Mouse (Mus musculus) kidney, adult 8-10 months (tissue): Measurements from ENCODE around the gene Defb47.

Experiments
- DNase-seq, 2 experiments: peaks; one replicate each; pipeline ENCODE4 v3.0.0; 2022

Defb47 gene

DNA sequence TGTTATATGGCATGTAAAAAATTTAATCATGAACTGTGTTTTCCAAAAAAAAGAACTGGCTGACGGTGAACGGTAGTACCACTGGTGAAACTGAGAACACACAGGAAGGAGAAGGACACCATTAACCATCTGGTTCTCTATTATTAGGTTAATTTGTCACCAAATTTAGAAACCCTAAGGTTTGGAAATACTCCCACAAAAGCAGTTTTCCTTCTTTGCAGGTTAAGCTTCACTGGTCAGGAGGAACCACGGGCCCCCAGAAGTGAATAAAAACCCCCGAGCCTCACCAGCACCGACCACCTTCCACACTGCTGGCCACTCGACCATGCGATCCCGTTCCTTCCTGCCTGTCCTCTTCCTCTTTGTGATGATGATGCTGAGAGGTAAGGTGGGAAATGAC, at the start of gene Defb47:
TSS of gene Defb47 (plus strand) at position 301 of the 400 bp plus-strand sequence.
- no peak for DNase-seq

DNA sequence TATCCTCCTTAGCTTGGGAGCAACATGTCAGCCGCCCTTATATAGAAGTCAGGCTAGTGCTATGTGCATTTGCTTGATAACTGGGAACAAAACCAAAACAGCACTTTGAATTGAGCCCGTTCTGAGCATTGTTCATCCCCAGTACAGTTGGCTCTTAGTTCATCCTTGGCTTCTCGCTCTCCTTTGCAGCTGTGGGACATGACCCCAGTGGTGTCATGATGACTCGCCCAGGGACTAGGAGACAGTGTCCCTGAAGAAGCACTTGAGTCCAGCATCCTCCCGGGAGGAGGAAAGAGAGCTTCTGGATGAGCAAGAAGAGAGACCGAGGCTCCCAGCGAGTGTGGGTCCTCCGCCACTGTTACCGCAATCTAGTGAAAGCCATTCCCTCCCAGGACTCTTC, 41.8 kb upstream of the Defb47 start:
- no peak for DNase-seq

DNA sequence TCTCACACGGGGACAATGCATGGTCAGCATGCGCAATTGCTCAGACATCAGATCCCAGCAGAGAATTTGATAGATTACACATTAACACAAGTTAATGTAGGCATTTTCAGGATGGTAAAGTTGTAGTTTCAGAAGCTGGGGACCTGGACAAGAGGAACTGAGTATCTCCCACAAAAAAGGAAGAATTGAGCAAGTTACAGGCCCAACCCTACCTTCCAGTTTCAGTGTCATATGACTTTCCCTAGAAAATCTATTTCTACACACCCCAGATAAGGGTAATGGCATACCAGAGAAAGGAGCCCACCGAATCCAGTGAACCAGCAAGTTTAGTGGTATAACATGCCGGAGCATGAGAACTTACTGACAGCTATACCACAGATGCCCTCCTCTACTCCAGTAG, 34.2 kb upstream of the Defb47 start:
- no peak for DNase-seq

DNA sequence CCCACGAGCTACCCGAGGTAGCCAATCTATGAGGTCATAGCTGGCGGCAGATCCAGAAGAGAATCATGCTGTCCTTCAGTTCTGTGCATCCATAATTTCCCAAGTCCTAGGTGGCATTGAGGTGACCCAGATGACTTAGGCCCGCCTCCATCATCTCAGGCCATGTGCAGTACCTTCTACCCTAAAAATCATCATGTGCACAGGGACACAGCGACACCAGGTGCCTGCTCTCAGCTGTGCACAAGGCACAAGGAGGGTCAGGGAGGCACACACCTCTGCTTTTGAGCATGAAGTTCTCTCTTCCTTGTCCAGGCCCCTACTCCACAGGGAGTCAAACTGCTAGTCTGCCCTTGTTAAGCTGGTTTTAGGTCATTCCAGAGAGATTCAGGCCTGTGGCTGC, 32.5 kb upstream of the Defb47 start:
- DNase-seq: no peak

DNA sequence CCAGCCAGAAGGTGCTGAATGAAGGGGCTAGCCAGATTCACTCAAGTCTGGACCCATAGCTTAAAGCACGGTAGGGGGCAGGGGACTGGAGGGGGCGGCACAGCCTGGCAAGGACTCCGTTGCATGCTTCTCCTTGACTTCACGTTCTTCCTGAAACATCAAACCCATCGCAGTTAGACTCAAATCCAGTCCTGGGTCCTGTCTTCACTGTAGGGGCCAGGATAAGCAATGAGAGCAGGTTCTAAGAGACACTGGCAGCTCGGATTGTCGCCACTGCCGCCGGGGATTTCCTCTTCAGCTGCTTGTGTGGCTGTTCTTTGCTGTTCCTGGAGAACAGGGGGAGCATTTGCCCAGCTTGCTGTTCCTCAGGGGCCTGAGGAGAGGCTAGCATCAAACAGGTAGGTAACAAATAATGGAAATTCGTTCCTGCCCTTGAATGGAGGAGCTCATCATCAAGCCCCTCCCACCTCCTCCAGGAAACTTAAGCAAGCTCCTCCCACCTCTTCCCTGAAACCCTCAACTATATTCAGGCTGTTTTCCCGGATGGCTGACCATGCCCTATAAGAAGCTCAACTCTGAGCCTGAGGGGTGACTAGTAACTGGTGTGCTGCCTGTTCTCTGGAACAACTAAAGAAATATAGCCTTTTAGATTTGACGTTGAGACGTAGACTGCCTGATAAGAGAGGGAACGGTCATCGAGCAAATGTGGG, 31.9 kb upstream of the Defb47 start:
- DNase-seq: peak in 1 of 2 experiments; percentile 13

DNA sequence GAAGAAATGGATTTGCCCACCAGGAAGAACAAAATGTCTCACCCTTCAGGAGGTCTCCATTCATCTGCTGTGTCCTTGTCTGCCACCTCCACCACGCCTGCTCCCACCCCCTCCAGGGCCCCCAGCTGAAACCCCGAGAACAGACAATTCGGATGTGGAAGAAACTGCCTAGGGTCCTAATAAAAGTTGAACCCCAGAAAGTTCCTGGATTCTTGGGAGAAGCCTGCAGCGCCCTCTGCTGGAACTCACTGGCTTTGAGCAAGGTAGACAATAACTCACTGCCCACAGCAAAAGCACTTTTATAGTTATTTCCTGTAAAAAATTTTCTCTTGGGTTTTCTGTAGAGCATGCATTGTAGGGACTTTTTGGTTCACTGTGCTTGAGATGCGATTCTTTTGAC, 22.8 kb upstream of the Defb47 start:
- peak; percentile 12 to 75 for DNase-seq

DNA sequence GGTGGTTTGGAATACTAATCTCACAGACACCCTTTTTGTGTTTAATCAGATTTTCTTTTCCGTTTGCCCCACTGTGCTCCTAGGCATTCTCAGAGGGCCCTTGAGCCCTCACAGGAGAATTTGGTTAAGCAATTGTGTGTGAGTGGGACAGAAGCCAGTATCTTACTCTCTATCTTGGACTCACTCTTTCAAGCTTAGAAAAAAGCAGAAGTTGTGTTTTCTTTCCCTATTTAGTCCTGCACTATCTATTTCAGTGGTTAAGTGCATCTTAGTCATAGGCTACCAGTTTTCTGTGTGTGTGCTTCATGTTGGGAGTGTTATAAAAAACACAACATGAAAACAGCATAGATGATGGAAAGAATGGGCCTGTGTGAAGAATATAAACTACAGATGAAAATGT, 18.1 kb upstream of the Defb47 start:
- no peak for DNase-seq

DNA sequence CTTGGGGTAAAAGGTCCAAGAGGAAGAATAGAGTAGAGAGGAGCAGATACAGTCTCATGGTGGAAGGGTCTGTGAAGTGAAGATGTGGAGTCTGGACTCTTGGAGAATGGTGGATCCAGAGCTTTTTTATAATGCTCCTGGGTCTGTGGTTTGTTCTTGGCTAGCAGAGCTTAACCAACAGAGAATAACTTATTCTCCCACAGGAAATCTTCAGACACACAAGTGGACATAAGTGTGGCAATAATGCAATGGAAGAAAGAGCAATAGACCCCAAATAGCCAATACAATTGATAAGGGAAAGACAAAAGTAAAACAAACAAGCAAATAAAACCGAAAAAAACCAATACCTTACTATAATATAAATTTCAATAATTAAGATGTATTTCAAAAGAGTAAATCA, 13.5 kb upstream of the Defb47 start, which contains the start of gene Defb48:
TSS of gene Defb48 (minus strand) at position 101 of the 400 bp plus-strand sequence.
- no peak for DNase-seq

DNA sequence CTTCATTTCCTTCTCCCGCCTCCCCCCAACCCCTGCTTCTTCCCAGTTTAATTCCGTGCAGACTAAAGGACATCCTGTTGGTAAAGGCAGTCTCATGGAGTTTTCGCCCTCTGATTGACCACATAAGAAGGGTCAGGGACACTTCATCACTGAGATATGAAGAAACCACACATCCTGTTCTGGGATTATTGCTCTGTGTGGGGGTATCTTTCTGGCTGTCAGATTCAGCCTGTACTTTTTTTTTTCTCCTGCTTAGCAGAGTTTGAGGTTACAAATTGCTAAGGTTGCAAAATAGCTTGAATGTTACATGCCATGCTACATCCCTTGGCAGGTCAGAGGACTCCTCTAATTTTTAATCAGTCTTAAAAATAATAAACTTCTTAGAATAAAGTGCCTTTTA, 6.6 kb upstream of the Defb47 start:
- no peak for DNase-seq

DNA sequence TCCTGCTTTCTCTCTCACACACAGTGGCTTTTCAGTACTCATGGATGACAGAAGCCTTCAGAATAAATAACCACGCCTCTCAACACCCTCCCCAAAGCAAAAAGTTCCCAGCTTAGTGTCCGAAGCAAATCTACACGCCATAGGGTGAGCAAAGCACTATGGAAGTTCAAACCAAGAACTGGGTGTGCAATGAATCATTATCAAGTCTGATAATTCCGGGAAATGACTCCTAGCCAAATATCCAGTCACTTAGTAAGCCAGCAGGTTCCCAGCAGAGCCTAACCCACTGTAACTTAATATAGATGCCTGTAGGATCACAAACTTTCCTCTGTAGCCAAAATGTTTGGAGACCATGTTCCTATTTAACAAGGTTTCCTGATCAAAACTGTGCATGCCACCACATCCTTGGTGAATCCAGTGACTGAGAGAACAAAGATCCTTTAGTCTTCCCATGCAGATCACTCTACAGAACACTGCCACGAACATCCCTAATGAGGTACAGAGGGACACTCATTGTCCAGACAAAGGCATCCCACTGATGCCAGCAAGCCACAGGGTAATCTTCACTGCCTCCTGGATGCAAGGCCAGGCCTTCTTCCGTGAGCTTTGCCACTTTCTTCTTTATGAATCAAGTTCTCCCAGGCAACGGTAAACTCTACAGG, 5.9 kb upstream of the Defb47 start:
- DNase-seq: no peak

DNA sequence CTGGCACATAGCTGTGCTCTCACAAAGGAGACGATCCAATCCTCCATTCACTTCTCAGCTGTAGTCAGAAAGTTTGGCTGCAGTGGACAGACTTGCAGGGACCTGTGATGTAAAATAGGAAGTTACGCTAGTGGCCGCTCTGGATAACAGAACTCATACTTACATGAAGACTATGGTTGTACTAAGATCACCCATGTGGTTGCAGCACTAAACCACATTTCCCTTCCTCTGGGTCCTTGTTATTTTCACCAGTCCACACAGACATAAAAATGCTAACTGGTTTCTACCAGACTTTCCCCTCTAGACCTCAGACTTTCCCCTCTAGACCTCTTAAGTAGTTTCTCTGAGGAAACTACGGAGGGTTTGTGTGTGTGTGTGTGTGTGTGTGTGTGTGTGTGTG, 1.1 kb downstream of the Defb47 start:
- no peak for DNase-seq

DNA sequence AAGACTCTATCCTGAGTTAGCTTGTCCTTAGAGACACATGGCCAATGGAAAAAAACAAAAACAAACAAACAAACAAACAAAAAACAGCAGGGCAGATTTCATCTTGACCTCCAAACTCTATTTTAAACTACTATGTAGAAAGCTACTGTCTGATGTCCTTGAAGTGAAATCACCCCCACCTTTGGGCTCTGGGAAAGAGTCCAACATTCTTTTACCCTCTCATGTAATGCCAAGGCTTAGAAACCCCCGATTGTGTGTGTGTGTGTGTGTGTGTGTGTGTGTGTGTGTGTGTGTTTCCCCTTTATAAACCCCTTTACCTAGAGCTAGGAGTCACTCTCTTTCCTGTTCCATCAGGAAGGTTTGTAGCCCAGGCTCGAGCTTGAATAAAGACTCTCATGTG, 4.7 kb downstream of the Defb47 start:
- DNase-seq: no peak

DNA sequence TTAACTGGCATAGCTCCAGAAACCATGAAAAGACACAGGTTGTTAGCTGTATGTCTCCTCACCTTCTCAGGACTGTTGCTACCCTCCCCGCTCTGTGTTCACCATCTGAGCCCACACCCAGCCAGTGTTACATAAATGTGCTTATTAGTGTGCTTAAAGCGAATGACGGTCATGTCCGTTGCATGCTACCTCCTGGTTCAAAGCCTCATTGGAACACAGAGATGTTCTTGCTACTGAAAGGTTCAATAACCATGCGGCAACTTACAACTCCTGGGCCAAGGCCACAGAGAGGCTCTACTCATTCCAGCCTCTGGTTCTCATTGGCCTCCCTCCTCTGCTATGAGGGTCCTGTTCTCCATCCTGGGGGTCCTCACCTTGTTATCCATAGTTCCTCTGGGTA, 13.6 kb downstream of the Defb47 start, which contains the start of gene Defb43:
TSS of gene Defb43 (plus strand) at position 301 of the 400 bp plus-strand sequence.
- DNase-seq: no peak

DNA sequence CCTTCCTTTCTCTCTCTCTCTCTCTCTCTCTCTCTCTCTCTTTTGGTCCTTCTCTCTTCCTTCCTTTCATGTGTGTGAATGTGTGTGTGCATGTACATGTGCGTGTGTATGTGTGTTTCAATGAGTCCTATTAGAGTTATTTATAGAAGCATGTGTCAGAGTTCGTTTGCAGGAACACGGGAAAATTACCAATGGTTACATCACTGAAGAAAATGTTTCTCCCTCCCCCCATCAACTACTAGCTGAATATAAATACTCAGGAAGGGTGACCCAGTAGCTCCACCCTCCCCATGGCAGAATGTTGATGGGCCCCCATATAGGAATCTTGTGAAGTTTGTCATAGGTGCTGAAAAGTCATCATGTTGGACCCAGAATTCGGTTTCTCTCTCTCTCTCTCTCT, 15.2 kb downstream of the Defb47 start:
- DNase-seq: no peak

DNA sequence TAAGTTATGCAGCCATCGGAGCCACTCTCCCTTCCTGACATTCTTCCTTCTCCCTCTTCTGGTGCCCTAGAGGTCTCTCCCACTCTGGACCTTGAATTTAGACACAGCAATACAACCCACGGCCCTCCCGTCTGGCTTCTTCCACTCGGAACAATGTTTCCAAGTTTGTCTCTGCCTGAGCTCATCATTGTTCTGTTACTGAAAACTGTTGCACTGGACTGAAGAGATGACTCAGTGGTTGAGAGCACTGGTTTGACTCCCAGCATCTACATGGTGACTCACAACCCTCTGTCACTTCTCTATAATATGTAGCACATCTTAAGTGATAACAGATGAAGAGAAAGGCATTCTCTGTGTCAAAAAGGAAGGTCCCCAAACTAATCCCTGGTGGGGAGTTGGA, 16.8 kb downstream of the Defb47 start:
- DNase-seq: no peak

DNA sequence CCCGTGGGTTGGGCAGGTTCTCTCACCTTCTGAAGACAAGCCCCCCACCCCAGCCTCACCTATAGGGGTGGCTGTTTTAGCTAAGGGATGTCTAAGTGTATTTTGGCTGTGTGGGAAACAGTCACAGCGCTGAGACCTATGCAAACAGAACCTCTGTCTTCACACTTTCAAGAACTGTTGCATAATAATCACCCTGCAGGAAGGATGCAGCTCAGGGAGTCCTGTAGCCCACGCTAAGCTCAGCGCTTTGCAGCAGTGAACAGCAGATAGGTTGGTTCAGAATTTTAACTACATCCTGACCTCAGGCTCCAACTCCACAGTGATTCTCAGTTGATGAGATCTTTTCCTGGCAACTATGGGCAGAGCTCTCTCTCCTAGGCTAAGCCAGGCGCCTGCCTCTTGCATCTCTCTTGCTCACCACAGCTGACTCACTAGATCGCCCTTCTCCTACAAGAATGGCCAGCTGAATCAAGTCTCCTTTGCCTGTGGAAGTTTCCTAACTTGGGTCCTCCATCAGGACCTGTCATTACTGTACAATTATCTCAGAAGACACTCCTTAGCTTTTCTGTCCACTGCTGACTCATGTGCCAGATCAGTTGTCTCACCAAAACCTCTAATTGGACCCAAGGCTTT, 22.8 kb downstream of the Defb47 start:
- DNase-seq: no peak

DNA sequence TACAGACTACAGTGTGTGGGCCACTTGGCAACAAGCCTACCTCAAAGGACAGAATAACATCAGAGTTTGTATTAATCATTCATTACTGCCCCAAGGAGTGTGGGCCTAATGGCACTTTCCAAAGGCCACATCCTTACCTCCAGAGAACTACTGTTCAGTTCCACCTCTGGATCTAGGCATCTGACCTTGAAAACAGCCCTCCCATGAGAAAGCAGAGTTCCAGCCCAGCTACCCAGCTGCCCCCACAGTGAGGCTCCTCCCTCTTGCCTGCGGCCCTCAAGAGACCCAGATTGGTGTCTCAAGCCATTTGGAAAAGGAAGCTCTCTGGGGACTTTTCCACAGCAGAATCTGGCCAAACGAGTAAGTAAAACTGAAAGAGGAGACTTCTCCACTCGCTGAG, 48.8 kb downstream of the Defb47 start, which contains the start of gene Defb42:
TSS of gene Defb42 (plus strand) at position 301 of the 400 bp plus-strand sequence.
- DNase-seq: no peak

DNA sequence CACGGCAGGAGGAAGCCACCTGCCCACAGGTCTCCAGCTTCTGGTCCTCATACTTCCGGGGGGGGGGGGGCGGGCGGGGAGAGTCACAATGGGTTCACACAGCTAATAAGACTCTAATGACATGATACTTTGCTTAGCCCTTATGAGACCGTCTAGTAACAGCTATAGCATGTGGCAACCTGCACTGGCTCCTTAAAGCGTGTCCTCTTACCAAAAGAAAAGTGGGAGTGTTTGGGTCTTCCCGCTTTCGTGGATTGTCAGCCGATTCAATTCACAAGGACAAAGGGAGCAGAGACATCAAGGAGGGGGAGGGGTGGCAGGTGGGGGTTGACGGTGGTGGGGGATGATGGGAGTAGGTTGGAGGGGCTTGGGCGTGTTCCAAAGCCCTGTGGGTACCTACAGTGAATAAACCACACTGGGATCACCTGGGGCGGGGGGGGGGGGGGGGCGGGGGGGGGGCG, 52.1 kb downstream of the Defb47 start, which contains the start of gene Defb30:
TSS of gene Defb30 (minus strand) at position 51 of the 461 bp plus-strand sequence.
- DNase-seq: no peak
